Mouse (Mus musculus) B cell, adult 67 days (primary cell): ENCODE data around the gene Krtap19-1. TPM values are rescaled to one million over a fixed set of nuclear protein-coding genes. Genes with fewer than 3 reads are reported as not detected.

Experiments used
- total RNA-seq, 2 experiments: library from RNA; stranded (reverse); gene quantifications; 4 replicates each; pipeline ENCODE4 v1.2.4; 2023

Krtap19-1 gene
- total RNA-seq, result not detected

DNA sequence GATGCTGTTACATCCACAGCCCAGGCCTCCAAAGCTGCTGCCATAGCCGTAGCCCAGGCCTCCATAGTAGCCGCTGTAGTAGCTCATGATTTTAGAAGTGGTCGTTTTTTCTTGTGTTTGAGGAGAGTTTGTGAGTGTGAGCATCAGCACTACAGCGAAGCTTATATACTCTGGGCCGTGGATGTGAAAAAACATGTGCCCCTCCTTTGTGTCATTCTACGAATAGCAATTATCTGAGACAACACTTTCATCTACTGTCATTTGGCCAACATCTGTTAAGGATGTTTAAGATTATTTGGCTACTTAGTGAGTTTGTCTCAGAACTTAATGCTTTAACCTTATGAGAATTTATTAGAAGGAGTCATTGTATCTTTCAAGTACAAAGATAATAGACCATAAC lies at the start of gene Krtap19-1:
Gene Krtap19-1 (minus strand): TSS at position 101 of the 400 bp plus-strand sequence.

DNA sequence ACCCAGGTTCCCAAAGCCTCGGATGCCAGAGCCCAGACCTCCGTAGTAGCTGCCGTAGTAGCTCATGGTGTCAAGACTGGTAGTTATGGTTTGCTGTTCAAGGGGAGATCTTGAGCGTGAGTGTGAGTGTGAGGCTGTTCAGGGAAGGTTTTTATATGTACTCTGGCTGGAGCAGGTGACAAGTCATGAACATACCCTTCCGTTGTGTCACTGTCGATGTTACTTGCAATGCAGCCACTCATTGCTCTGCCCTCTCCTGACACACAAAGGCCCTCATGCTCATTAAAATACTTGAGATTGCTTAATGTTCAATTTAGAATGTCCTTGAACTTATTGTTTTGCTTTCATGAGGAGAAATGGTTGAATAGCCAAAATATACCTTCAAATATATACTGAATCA lies 27.1 kb upstream of the Krtap19-1 start, which contains the start of gene Krtap19-5:
Gene Krtap19-5 (minus strand): TSS at position 101 of the 400 bp plus-strand sequence.

DNA sequence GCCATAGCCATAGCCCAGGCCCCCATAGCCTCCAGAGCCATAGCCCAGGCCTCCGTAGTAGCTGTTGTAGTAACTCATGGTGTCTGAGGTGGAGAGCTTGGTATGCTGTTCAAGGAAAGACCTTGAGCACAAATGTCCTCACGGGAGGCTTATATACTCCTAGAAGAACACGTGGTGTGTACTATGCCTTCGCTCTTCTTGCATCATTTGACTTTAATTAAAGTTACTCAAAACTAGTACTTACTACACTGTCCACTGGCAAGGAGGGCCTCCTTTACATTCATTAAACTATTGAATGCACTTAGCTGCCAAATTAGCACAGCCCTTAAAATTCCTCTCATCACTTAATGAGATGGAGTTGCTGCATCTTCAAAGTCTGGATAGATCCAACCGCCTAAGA lies 15.8 kb upstream of the Krtap19-1 start, which contains the start of gene Krtap19-4:
Gene Krtap19-4 (minus strand): TSS at position 101 of the 400 bp plus-strand sequence.

DNA sequence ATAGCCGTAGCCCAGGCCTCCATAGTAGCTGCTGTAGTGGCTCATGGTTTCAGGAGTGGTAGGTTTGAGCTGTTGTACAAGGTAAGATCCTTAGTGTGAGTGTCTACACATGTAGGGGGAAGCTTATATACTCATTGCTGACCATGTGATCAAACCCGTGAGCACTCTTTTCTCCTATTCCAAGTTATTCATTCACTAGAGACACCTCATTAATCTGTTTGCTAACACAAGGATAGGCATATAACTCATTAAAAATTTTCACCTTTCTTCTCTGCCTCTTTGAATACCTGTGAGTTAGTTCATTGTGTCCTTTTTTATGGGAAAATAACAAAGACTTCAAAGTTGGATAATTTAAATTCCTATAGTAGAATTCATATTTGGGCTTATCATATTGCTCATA lies 8.7 kb upstream of the Krtap19-1 start, which contains the start of gene Krtap19-3:
Gene Krtap19-3 (minus strand): TSS at position 101 of the 400 bp plus-strand sequence.

DNA sequence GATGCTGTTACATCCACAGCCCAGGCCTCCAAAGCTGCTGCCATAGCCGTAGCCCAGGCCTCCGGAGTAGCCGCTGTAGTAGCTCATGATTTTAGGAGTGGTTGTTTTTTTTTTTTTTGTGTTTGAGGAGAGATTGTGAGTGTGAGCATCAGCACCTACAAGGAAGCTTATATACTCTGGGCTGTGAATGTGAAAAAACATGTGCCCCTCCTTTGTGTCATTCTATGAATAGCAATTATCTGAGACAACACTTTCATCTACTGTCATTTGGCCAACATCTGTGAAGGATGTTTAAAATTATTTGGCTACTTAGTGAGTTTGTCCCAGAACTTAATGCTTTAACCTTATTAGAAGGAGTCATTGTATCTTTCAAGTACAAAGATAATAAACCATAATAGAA lies 5.0 kb upstream of the Krtap19-1 start, which contains the start of gene Krtap19-2:
Gene Krtap19-2 (minus strand): TSS at position 101 of the 400 bp plus-strand sequence.

DNA sequence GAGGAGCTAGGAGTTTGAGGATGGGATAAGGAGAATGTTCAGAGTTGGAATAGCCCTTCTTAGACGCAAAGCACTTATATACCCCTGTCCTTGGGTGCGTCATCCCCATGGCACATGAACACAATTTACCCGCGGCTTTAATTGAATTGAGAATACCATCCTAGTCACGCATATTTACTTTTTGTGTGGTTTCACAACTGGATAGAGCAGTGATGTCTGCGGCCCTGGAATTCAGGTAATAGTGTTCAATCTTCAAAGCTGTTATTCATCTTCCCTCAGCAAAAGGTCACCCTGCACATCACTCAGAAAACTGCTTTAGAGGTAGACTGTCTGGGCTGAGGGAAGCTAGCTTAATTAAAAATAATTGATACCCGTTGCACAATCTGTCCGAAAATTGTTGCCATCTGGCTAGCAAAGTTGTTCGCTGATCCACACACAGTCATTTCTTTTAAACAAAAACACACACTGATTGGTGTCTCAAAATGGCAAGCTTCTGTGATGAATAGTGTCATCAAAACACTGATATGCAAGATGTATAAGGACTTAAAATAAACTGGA lies 43.0 kb downstream of the Krtap19-1 start, which contains the start of gene Krtap14:
Gene Krtap14 (minus strand): TSS at position 51 of the 558 bp plus-strand sequence.

DNA sequence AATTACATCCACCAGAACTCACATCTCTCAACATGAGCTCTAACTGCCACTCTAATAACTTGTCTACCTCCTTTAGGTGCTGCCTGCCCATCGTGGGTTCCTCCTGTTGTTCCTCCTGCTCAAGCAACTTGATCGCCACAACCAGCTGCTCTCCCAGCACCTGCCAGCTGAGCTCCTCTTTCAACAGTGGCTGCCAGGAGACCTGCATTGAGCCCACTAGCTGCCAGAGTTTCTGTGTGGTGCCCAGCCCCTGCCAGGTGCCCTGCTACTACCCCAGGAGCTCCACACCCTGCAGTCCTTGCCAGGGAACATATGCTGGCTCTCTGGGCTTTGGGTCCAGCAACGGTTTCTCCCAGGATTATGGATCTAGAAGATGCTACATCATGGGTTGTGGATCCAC lies 49.1 kb downstream of the Krtap19-1 start, which contains the start of gene Krtap15:
Gene Krtap15 (plus strand): TSS at position 150 of the 400 bp plus-strand sequence.

Other genes starting within 250 kb of the Krtap19-1 start
- gene 2310079G19Rik, start 241.7 kb downstream of the Krtap19-1 start, total RNA-seq, result not detected
- gene Krtap26-1, start 221.6 kb downstream of the Krtap19-1 start, total RNA-seq, result not detected
- not detected for gene Krtap27-1, start 197.7 kb downstream of the Krtap19-1 start, total RNA-seq
- gene 2310061N02Rik, start 161.4 kb downstream of the Krtap19-1 start, total RNA-seq, result not detected
- not detected for gene Krtap13-1, start 140.5 kb downstream of the Krtap19-1 start, total RNA-seq
- gene Krtap13, start 117.8 kb downstream of the Krtap19-1 start, total RNA-seq, result not detected
- gene 2310034C09Rik, start 110.6 kb downstream of the Krtap19-1 start, total RNA-seq, result not detected
- gene 2310057N15Rik, start 95.2 kb downstream of the Krtap19-1 start, total RNA-seq, result not detected
- not detected for gene Gm5965, start 91.5 kb downstream of the Krtap19-1 start, total RNA-seq
- gene Gm20741, start 57.2 kb downstream of the Krtap19-1 start, total RNA-seq, result not detected
- not detected for gene Krtap15, start 49.2 kb downstream of the Krtap19-1 start, total RNA-seq
- not detected for gene Krtap14, start 43.3 kb downstream of the Krtap19-1 start, total RNA-seq
- gene Krtap19-2, start 4.9 kb upstream of the Krtap19-1 start, total RNA-seq, result not detected
- not detected for gene Krtap19-3, start 8.6 kb upstream of the Krtap19-1 start, total RNA-seq
- not detected for gene Krtap19-4, start 15.7 kb upstream of the Krtap19-1 start, total RNA-seq
- gene Krtap19-5, start 27.0 kb upstream of the Krtap19-1 start, total RNA-seq, result not detected
- gene Krtap19-9b, start 62.9 kb upstream of the Krtap19-1 start, total RNA-seq, result not detected
- not detected for gene Krtap16-3, start 93.5 kb upstream of the Krtap19-1 start, total RNA-seq
- not detected for gene Krtap22-2, start 141.3 kb upstream of the Krtap19-1 start, total RNA-seq
- not detected for gene Gm10229, start 145.9 kb upstream of the Krtap19-1 start, total RNA-seq
- not detected for gene Krtap6-1, start 162.3 kb upstream of the Krtap19-1 start, total RNA-seq
- not detected for gene Gm10228, start 172.1 kb upstream of the Krtap19-1 start, total RNA-seq
- not detected for gene Krtap6-5, start 178.5 kb upstream of the Krtap19-1 start, total RNA-seq
- not detected for gene 1110025L11Rik, start 194.6 kb upstream of the Krtap19-1 start, total RNA-seq
- not detected for gene Krtap6-3, start 214.6 kb upstream of the Krtap19-1 start, total RNA-seq